Mouse (Mus musculus): ENCODE measurements around the gene 4833420G17Rik. TPM values are rescaled to one million over a fixed set of nuclear protein-coding genes. Genes with fewer than 3 reads are reported as not detected.
"Not testable (repeated sequence)": the region's sequence is repeated elsewhere in the genome, so short reads cannot be mapped to it uniquely, and the experiment has no call there.

4833420G17Rik gene
- total RNA-seq, 2 experiments from 2014 or later, result 23.5 to 24.2 TPM

DNA sequence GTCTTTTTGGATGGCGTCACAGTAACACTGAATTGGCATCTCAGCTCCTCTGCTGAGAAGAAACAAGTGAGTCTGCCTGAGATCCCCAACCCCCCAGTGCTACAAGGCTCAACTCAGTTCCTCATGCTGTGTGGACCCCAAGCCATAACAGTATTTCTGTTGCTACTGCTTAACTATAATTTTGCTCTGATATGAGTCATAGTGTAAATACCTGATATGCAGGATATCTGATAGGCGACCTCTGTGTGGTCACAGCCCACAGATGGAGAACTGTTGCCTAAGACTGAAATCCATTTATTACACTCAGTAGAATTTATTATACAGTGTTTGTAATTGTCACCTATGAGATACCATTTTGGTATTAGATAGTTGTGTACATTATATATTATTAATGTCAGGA lies 15.2 kb downstream of the 4833420G17Rik start:
- no peak overlapping the region for H3K27ac ChIP-seq
- TF ChIP-seq CTCF (IDR thresholded peaks at IDR 0.05), result no peak
- no peak for DNase-seq (ENCODE audit: extremely low spot score in 1 of 2, low spot score in 2 of 2)
- intact Hi-C loops (cut with DNase I), result no loop called here
- no peak overlapping the region for H3K4me3 ChIP-seq

DNA sequence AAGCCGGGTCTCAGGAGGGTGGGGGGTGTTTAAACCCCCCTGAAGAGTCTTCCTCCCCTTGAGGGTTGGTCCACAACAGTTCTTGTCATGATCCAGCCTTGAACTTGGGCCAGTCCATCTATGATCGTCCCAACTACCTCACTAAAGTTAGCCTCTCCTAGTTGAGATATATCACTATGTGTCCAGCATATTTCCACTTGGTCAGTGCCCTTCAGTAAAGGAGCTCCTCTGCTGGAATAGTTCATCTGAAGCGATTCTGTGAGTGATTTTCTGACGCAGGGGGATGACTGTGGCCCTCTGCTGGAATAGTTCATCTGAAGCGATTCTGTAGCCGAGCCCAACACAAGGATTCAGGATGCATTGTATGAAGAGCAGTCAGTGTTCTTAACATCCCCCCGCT lies 24.8 kb downstream of the 4833420G17Rik start:
- peak overlapping the region; percentile 93; the same call in 1 of the 2 replicates for H3K27ac ChIP-seq
- DNase-seq (ENCODE audit: extremely low spot score in 1 of 2, low spot score in 2 of 2), result no peak
- no peak overlapping the region for H3K4me3 ChIP-seq
- TF ChIP-seq CTCF (IDR thresholded peaks at IDR 0.05), result no peak
- intact Hi-C loops (cut with DNase I), result no loop called here

DNA sequence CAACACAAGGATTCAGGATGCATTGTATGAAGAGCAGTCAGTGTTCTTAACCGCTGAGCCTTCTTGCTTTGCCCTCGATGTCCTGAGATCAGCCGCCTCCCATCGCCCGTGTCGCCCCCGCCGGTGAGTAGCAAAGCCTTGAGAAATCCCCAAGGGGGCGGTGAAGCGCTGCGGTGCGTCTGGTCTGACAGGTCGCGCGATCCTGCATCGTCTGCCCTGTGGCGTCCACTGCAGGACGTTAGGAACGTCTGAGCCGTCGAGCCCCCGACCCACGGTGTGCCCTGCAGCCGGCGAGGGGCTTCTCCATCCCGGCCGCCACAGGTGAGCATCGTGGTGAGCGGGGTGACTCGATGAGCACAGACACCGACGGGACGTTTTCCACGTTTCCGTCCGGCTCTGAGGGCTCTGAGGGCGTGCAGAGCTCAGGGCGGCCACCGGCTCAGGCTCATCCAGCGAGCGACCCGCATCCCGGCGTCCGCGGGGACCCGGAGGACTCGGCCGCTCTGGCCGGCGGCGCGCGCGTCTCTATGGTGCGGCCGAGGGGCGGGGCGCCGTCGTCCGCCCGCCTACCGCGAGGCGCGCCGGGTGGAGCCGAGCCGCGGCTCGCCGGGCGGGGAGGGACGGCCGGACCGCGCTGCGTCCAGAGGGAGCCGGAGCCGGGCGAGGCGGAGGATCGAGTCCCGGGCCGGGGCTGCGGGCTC lies 25.5 kb downstream of the 4833420G17Rik start, which contains the start of the genes Tmem267 and 3110070M22Rik:
TSS of gene Tmem267 (plus strand) at position 160 of the 701 bp plus-strand sequence.
TSS of gene 3110070M22Rik (minus strand) at position 504 of the 701 bp plus-strand sequence.
- intact Hi-C loops (cut with DNase I), result no loop called here
- DNase-seq (ENCODE audit: extremely low spot score in 1 of 2, low spot score in 2 of 2), result peak; percentile 89 to 91
- H3K4me3 ChIP-seq, result no peak within 1 kb of the TSS
- H3K27ac ChIP-seq, result peak within 1 kb of the TSS; percentile 93
- peak; percentile 42 for TF ChIP-seq CTCF (IDR thresholded peaks at IDR 0.05)

DNA sequence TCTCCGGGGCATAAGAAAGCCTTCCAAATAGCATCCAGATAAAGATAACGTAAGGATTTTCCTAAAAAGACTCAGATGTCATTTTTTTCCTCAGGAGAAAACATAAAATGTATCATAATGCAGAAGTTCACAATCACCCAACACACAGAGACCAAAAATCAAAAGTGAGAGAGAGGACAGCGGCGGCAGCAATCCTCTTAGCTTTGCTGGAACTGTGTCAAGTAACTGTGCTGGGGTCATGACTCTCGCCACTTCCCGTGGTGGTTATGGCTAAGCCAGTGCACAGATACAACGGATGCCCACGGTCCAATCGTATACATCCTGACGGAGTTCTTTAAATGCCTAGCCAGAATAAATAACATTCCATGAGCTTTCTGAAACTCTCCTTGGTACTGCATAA lies 29.5 kb downstream of the 4833420G17Rik start:
- H3K27ac ChIP-seq; H3K4me3 ChIP-seq; intact Hi-C loops (cut with DNase I); DNase-seq (ENCODE audit: extremely low spot score in 1 of 2, low spot score in 2 of 2): not testable (repeated sequence)

DNA sequence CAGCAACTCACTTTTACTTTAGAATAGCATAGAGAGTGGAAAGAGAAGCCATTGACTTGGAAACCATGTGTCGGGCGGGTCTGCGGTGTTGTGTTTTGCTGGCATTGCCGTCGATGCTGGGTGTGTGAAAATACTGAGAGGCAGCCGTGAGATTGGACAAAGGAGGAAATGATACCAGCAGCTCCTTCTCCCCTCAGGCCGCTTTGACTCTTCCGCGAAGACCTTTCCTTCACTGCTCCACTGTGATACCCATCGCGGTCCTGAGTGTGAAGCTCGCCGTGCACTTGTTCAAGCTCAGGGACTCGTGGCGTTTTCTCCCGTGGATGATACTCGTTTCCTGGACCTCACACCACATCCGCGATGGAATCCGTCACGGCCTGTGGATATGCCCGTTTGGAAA lies 32.4 kb downstream of the 4833420G17Rik start:
- intact Hi-C loops (cut with DNase I); H3K27ac ChIP-seq; DNase-seq (ENCODE audit: extremely low spot score in 1 of 2, low spot score in 2 of 2); H3K4me3 ChIP-seq: not testable (repeated sequence)

Other genes with a start within 250 kb of the 4833420G17Rik start
- 100 to 1,000 TPM in 1 of 2 experiments, 10 to 100 TPM in 1; 96.8 to 113 TPM for gene Paip1, start 34.2 kb upstream of the 4833420G17Rik start, total RNA-seq (2021)
- 10 to 100 TPM; 22.5 to 24.2 TPM for gene Tmem267, start 25.3 kb downstream of the 4833420G17Rik start, total RNA-seq (2021)
- 1 to 10 TPM; 2.3 to 2.5 TPM for gene 3110070M22Rik, start 25.6 kb downstream of the 4833420G17Rik start, total RNA-seq (2021)
- gene Ccl28, start 161.1 kb downstream of the 4833420G17Rik start, total RNA-seq (2021), result 1 to 10 TPM in 1 of 2 experiments, under 1 TPM in 1; 0.84 to 1.1 TPM
- gene Hmgcs1, start 227.6 kb downstream of the 4833420G17Rik start, total RNA-seq (2021), result 100 to 1,000 TPM; 234 to 239 TPM